Comparison of ENCODE assay signal across 8 mouse cellular contexts in the genomic region with DNA sequence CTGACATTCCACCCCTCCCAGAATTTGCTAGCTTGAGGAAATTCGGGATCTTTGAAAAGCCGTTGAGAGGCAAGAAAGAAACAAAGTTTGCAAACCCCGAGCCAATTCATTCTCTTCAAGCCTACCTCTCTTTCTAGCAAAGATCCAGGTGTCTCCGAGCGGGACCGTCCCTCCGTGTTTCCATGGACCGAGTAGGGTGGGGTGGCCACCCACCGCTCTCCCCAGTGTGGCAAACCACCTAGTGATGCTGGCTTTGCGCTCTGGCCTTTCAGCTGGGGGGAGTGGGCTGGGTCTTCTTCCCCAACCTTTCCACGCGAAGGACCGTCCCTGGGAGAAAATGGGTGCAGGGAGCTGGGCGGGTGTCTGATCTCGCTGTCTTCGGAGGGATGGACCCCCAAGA. TPM values are rescaled to one million over a fixed set of nuclear protein-coding genes. Genes with fewer than 3 reads are reported as not detected.
DNase-seq lines count a peak whose midpoint lies in the region; ATAC-seq and TF ChIP-seq lines count a peak whose summit lies in the region.

No protein-coding gene starts in this region.

- H3K4me3 ChIP-seq in hindbrain, embryonic 16.5 days (ENCODE audit: low read length), result peak overlapping the region; percentile 59
- H3K4me3 ChIP-seq in midbrain, postnatal 0 days (ENCODE audit: low read depth, low read length), result peak overlapping the region; percentile 60

- 2% methylated on average over 16 of the region's 16 CpGs for WGBS in hindbrain, embryonic 16.5 days
- WGBS in midbrain, postnatal 0 days, result 1% methylated on average over 16 of the region's 16 CpGs

- no peak for TF ChIP-seq CTCF in midbrain, postnatal 0 days (IDR thresholded peaks at IDR 0.05)

- no peak overlapping the region for H3K27ac ChIP-seq in hindbrain, embryonic 16.5 days (ENCODE audit: low read depth, low read length)
- H3K27ac ChIP-seq in midbrain, postnatal 0 days (ENCODE audit: low read depth, low read length), result 0 out of 2 replicates have a peak overlapping the region, but pooled peaks have one; percentile 3

- H3K9me3 ChIP-seq in hindbrain, embryonic 16.5 days (ENCODE audit: control insufficient read depth, low read length), result no peaks in the 10 kb centered on the region
- H3K9me3 ChIP-seq in midbrain, postnatal 0 days (ENCODE audit: low read length), result no peaks in the 10 kb centered on the region

- H3K4me1 ChIP-seq in hindbrain, embryonic 16.5 days (ENCODE audit: control insufficient read depth, insufficient read depth, low read depth, low read length), result peaks cover 21% of the 10 kb centered on the region
- H3K4me1 ChIP-seq in midbrain, postnatal 0 days (ENCODE audit: insufficient read depth, low read length), result peaks cover 11% of the 10 kb centered on the region; the same call in 1 of the 2 replicates

- ATAC-seq in hindbrain, embryonic 16.5 days, result peak; percentile 60
- ATAC-seq in midbrain, postnatal 0 days (ENCODE audit: low FRiP score), result peak; percentile 20; the same call in 1 of the 2 replicates

- DNase-seq in embryo, embryonic 10.5 days (ENCODE audit: low spot score), result peak; percentile 41
- DNase-seq in embryo, embryonic 10 days (ENCODE audit: low spot score), result no peak
- DNase-seq in ovary, postnatal 14 days (ENCODE audit: low spot score), result peak; percentile 12
- DNase-seq in ovary, adult 18-20 months (ENCODE audit: low spot score), result no peak
- no peak for DNase-seq in midbrain, postnatal 0 days (ENCODE audit: low spot score)
- no peak for DNase-seq in thymus, postnatal 4 days
- no peak for DNase-seq in left cerebral cortex, adult 9 months (ENCODE audit: low spot score in 2 of 2)

- no peaks in the 10 kb centered on the region for H3K36me3 ChIP-seq in hindbrain, embryonic 16.5 days (ENCODE audit: control insufficient read depth, insufficient read depth, low read length)
- H3K36me3 ChIP-seq in midbrain, postnatal 0 days (ENCODE audit: insufficient read depth, low read length), result no peaks in the 10 kb centered on the region

- H3K9ac ChIP-seq in hindbrain, embryonic 16.5 days (ENCODE audit: low read depth, low read length), result peak overlapping the region; percentile 63
- H3K9ac ChIP-seq in midbrain, postnatal 0 days (replicated peaks; ENCODE audit: low read length, poor library complexity, severe bottlenecking), result peak overlapping the region; percentile 37

- no peaks in the 10 kb centered on the region for H3K27me3 ChIP-seq in hindbrain, embryonic 16.5 days (replicated peaks; ENCODE audit: control insufficient read depth, insufficient read depth, low read length)
- H3K27me3 ChIP-seq in midbrain, postnatal 0 days (ENCODE audit: insufficient read depth, low read length), result 0 out of 2 replicates have a peak, but pooled peaks cover 3% of the 10 kb centered on the region

- H3K4me2 ChIP-seq in hindbrain, embryonic 16.5 days (ENCODE audit: low read length), result peak overlapping the region; percentile 91
- peak overlapping the region; percentile 98 for H3K4me2 ChIP-seq in midbrain, postnatal 0 days (ENCODE audit: low read depth, low read length, poor library complexity, severe bottlenecking)

RNA-seq across cellular contexts. Expression of a gene that starts 0.3 kb away (rescaled TPM):
- polyA plus RNA-seq in hindbrain, embryonic 16.5 days (2015; fragmentation: Nextera tagmentation; extraction: Ambion mirVana), result 13.6 and 14.7 TPM in 2 replicates
- total RNA-seq in midbrain, postnatal 0 days (2014; rRNA removed), result 48.3 and 62.3 TPM in 2 replicates
- 11.3 and 12.1 TPM in 2 replicates for polyA plus RNA-seq in midbrain, postnatal 0 days (2015; fragmentation: Nextera tagmentation; extraction: Ambion mirVana)

Comparison
In these comparisons a context has a peak if more than half of its experiments do, and no peak if none do; other contexts are left out.
1. DNase-seq: peak in embryo, embryonic 10.5 days (single experiment) and ovary, postnatal 14 days (single experiment); none in embryo, embryonic 10 days (single experiment), ovary, adult 18-20 months (single experiment), midbrain, postnatal 0 days (single experiment), thymus, postnatal 4 days (single experiment) and left cerebral cortex, adult 9 months (0 of 2).